9 mouse cellular contexts compared by ENCODE assay signal in the genomic region with DNA sequence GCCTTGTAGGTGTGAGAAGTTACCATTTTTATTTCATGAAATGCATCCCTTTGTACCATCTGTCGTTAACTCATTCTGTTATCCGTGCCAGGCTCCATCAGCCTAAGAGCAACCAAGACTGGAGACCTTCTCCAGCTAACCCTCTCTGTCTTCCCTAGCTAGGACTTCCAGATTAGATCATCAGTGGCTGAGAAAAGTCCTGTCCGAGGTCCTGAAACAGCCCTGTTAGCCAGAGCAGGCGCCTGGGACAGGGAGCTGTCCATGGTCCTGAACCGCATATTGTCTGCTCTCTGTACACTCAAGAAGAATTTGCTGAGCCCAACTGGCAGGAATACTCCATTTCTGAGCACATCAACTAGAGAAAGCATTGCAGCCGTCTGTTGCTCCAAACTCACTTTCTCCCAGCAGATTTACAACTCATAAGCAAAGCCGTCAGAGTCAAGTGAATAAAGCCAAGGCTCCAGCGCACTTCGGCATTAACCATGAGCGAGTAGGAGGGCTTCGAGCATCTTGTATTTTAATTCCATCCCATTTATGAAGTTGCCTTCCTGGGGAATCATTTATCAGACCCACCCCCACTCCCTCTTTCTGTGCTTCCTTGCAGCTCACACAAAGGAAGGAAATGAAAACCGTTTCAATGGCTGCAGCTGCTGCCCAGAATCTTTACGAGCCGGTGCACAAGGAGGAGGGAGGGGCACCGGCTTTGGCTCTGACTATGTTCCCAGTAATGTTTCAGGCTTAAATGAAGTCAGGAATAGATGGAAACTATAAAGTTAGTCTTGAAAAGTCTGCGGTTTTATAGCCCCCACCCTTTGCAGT.
DNase-seq lines count a peak whose midpoint lies in the region; ATAC-seq lines count a peak whose summit lies in the region.
"Had no signal": no experiment of that assay in that cellular context is flagged by ENCODE, and none has a peak within 500 bp of the region (broad histone marks: within the 10 kb centered on the region; RNA-seq: fewer than 3 reads in every experiment).

No protein-coding gene starts in this region.

- no peak overlapping the region for H3K9ac ChIP-seq in hindbrain, embryonic 15.5 days
- H3K9ac ChIP-seq: heart, embryonic 15.5 days had no signal

- no peaks in the 10 kb centered on the region for H3K27me3 ChIP-seq in hindbrain, embryonic 15.5 days
- H3K27me3 ChIP-seq: heart, embryonic 15.5 days had no signal

- H3K4me2 ChIP-seq in hindbrain, embryonic 15.5 days: peak overlapping the region; percentile 18
- H3K4me2 ChIP-seq: heart, embryonic 15.5 days had no signal

- no peak overlapping the region for H3K4me3 ChIP-seq in hindbrain, embryonic 15.5 days
- H3K4me3 ChIP-seq: heart, embryonic 15.5 days had no signal

- H3K4me1 ChIP-seq in hindbrain, embryonic 15.5 days (replicated peaks): peaks cover 18% of the 10 kb centered on the region
- H3K4me1 ChIP-seq: heart, embryonic 15.5 days had no signal

- WGBS in hindbrain, embryonic 15.5 days: 20% methylated on average over 16 of the region's 16 CpGs

- peak overlapping the region; percentile 64 for H3K27ac ChIP-seq in hindbrain, embryonic 15.5 days (replicated peaks)
- H3K27ac ChIP-seq: heart, embryonic 15.5 days had no signal

- DNase-seq in Muller cell, postnatal 12 days (ENCODE audit: inconsistent ontology term): peak; percentile 82
- peak; percentile 56 for DNase-seq in c-Kit-positive CD71-positive TER-119-positive erythroid progenitor cells, embryonic 14.5 days (ENCODE audit: low spot score)
- DNase-seq in frontal cortex, postnatal 36 days (ENCODE audit: low spot score in 2 of 2): peak; percentile 47 to 69
- DNase-seq in layer of hippocampus, postnatal 25 days (ENCODE audit: extremely low spot score in 1 of 2, low spot score in 1 of 2): peak; percentile 45 to 68
- DNase-seq in lung, postnatal 4 days: peak; percentile 67 to 83
- peak; percentile 66 for DNase-seq in right cerebral cortex, postnatal 14 days

- no peaks in the 10 kb centered on the region for H3K36me3 ChIP-seq in hindbrain, embryonic 15.5 days
- H3K36me3 ChIP-seq: heart, embryonic 15.5 days had no signal

- no peaks in the 10 kb centered on the region for H3K9me3 ChIP-seq in hindbrain, embryonic 15.5 days
- H3K9me3 ChIP-seq: heart, embryonic 15.5 days had no signal

- 0 out of 2 replicates have a peak, but pooled peaks have one; percentile 42 for ATAC-seq in hindbrain, embryonic 15.5 days (ENCODE audit: low FRiP score, low read depth)
- no peak for ATAC-seq in erythroblast, adult 5-6 weeks (replicated peaks; ENCODE audit: low FRiP score, poor library complexity, severe bottlenecking)
